Mouse (Mus musculus) midbrain, embryonic 13.5 days (tissue): ENCODE measurements around the gene Zfp976. TPM values are rescaled to one million over a fixed set of nuclear protein-coding genes. Genes with fewer than 3 reads are reported as not detected.
"Not testable (repeated sequence)": the region's sequence is repeated elsewhere in the genome, so short reads cannot be mapped to it uniquely, and the experiment has no call there.

ENCODE experiments used
- ATAC-seq: fragments of 200-750 bp; cut with Nextera tagmentation; 2 replicates; pipeline ENCODE4 v1.8.0; 2017; ENCODE audit warnings: mild to moderate bottlenecking, moderate TSS enrichment, moderate library complexity
- H3K27ac ChIP-seq: fragments of 300-500 bp; sonication (generic); 2 replicates; pipeline ENCODE4 v1.5.1; 2015; ENCODE audit warnings: inconsistent platforms, mild to moderate bottlenecking, moderate library complexity
- H3K27me3 ChIP-seq: fragments of 300-500 bp; sonication (generic); 2 replicates; pipeline ENCODE4 v1.6.1; 2015; ENCODE audit warnings: mild to moderate bottlenecking, inconsistent platforms
- H3K36me3 ChIP-seq: fragments of 300-500 bp; sonication (generic); 2 replicates; pipeline ENCODE4 v1.6.1; 2015; ENCODE audit warnings: mild to moderate bottlenecking, inconsistent platforms
- H3K4me1 ChIP-seq: fragments of 300-500 bp; sonication (generic); replicated peaks from 2 replicates; pipeline ENCODE4 v1.6.1; 2015; ENCODE audit warnings: inconsistent platforms
- H3K4me2 ChIP-seq: fragments of 300-500 bp; sonication (generic); replicated peaks from 2 replicates; pipeline ENCODE4 v1.6.1; 2015; ENCODE audit warnings: moderate library complexity, mild to moderate bottlenecking, inconsistent platforms
- H3K4me3 ChIP-seq: fragments of 300-500 bp; sonication (generic); replicated peaks from 2 replicates; pipeline ENCODE4 v1.5.1; 2015; ENCODE audit warnings: mild to moderate bottlenecking, inconsistent platforms
- H3K9ac ChIP-seq: fragments of 300-500 bp; sonication (generic); replicated peaks from 2 replicates; pipeline ENCODE4 v1.6.1; 2015; ENCODE audit warnings: mild to moderate bottlenecking, inconsistent platforms
- H3K9me3 ChIP-seq: fragments of 300-500 bp; sonication (generic); 2 replicates; pipeline ENCODE4 v1.6.1; 2016; ENCODE audit warnings: mild to moderate bottlenecking, inconsistent platforms
- WGBS: fragments of 180-500 bp; shearing (Covaris S2); methylation state at CpG from one replicate; pipeline ENCODE4 v1.1.7; 2015; 5-methylcytosine and 5-hydroxymethylcytosine counted together
- polyA plus RNA-seq: library from polyadenylated mRNA; unstranded; fragments of >200 nt; fragmentation: Nextera tagmentation; extraction: Ambion mirVana; gene quantifications from 2 replicates; pipeline ENCODE4 v1.2.1, GENCODE M21; 2015

The Zfp976 gene
- 2.8 and 2.9 TPM in 2 replicates for polyA plus RNA-seq

- H3K4me1 ChIP-seq, H3K9me3 ChIP-seq, H3K36me3 ChIP-seq, H3K27ac ChIP-seq, H3K27me3 ChIP-seq: not testable (repeated sequence)
- peak; percentile 99 for ATAC-seq
- H3K9ac ChIP-seq, result peak within 1 kb of the TSS; percentile 48
- peak within 1 kb of the TSS; percentile 52 for H3K4me2 ChIP-seq
- peak within 1 kb of the TSS; percentile 44 for H3K4me3 ChIP-seq
- WGBS, result 4% methylated on average over 25 of the region's 25 CpGs
Measured at GRCm38 (mm10) chr7:42642152-42643115, at the start of gene Zfp976. Gene Zfp976 (minus strand): TSS chr7:42642588.

GRCm38 (mm10) chr7:42680081-42680480 lies 37.7 kb upstream of the Zfp976 start:
- not testable (repeated sequence) for ATAC-seq, H3K27me3 ChIP-seq, H3K9ac ChIP-seq, H3K4me3 ChIP-seq, H3K4me2 ChIP-seq, H3K4me1 ChIP-seq, H3K36me3 ChIP-seq, H3K27ac ChIP-seq
- H3K9me3 ChIP-seq, result peaks cover 47% of the 10 kb centered on the region
- 91% methylated on average over 6 of the region's 6 CpGs for WGBS

GRCm38 (mm10) chr7:42679646-42680045 lies 37.3 kb upstream of the Zfp976 start:
- ATAC-seq, H3K4me2 ChIP-seq, H3K36me3 ChIP-seq, H3K27me3 ChIP-seq, H3K4me1 ChIP-seq, H3K9ac ChIP-seq, H3K27ac ChIP-seq, H3K4me3 ChIP-seq: not testable (repeated sequence)
- peaks cover 46% of the 10 kb centered on the region for H3K9me3 ChIP-seq

- 65% methylated on average over 5 of the region's 5 CpGs for WGBS
- H3K4me2 ChIP-seq, ATAC-seq, H3K27me3 ChIP-seq, H3K4me3 ChIP-seq, H3K4me1 ChIP-seq, H3K9ac ChIP-seq, H3K27ac ChIP-seq: not testable (repeated sequence)
- H3K9me3 ChIP-seq, result peaks cover 25% of the 10 kb centered on the region
- peaks cover 38% of the 10 kb centered on the region for H3K36me3 ChIP-seq
Measured at GRCm38 (mm10) chr7:42660140-42660539, 17.8 kb upstream of the Zfp976 start.

- not testable (repeated sequence) for H3K4me1 ChIP-seq, H3K4me2 ChIP-seq, H3K4me3 ChIP-seq, H3K9ac ChIP-seq, H3K27me3 ChIP-seq, ATAC-seq, H3K27ac ChIP-seq, H3K36me3 ChIP-seq
- H3K9me3 ChIP-seq, result peaks cover 21% of the 10 kb centered on the region
- WGBS, result 77% methylated on average over 2 of the region's 2 CpGs
Measured at GRCm38 (mm10) chr7:42655211-42655610, 12.8 kb upstream of the Zfp976 start.

- H3K4me2 ChIP-seq, result peak overlapping the region; percentile 52
- not testable (repeated sequence) for H3K9ac ChIP-seq, H3K9me3 ChIP-seq, H3K36me3 ChIP-seq, H3K4me1 ChIP-seq, H3K27ac ChIP-seq, H3K27me3 ChIP-seq, ATAC-seq
- H3K4me3 ChIP-seq, result peak overlapping the region; percentile 44
- 22% methylated on average over 3 of the region's 3 CpGs for WGBS
Measured at GRCm38 (mm10) chr7:42643120-42643620, 782 bp upstream of the Zfp976 start.

GRCm38 (mm10) chr7:42631031-42631430 lies 11.4 kb downstream of the Zfp976 start:
- not testable (repeated sequence) for H3K27me3 ChIP-seq, ATAC-seq, H3K36me3 ChIP-seq, H3K27ac ChIP-seq, H3K9ac ChIP-seq, H3K4me1 ChIP-seq, H3K4me3 ChIP-seq, H3K4me2 ChIP-seq
- H3K9me3 ChIP-seq, result peaks cover 29% of the 10 kb centered on the region

- H3K9me3 ChIP-seq, result peaks cover 59% of the 10 kb centered on the region
- not testable (repeated sequence) for H3K36me3 ChIP-seq, H3K27ac ChIP-seq, H3K4me3 ChIP-seq, H3K9ac ChIP-seq, H3K4me1 ChIP-seq, H3K27me3 ChIP-seq, ATAC-seq, H3K4me2 ChIP-seq
Measured at GRCm38 (mm10) chr7:42595666-42596065, 46.7 kb downstream of the Zfp976 start.

- 89% methylated on average over 11 of the region's 11 CpGs for WGBS
- not testable (repeated sequence) for ATAC-seq, H3K4me3 ChIP-seq, H3K4me2 ChIP-seq, H3K4me1 ChIP-seq, H3K27me3 ChIP-seq, H3K9ac ChIP-seq, H3K27ac ChIP-seq, H3K36me3 ChIP-seq
- peaks cover 45% of the 10 kb centered on the region for H3K9me3 ChIP-seq
Measured at GRCm38 (mm10) chr7:42592413-42592812, 50.0 kb downstream of the Zfp976 start, which contains the start of gene Zfp977. Gene Zfp977 (minus strand): TSS chr7:42592547.

- not testable (repeated sequence) for ATAC-seq, H3K27me3 ChIP-seq
Measured at GRCm38 (mm10) chr7:42591311-42591710, 51.1 kb downstream of the Zfp976 start.

GRCm38 (mm10) chr7:42578488-42578887 lies 63.9 kb downstream of the Zfp976 start, which contains the start of gene Gm21028:
Gene Gm21028 (minus strand): TSS chr7:42578588.
- no peak within 1 kb of the TSS for H3K27ac ChIP-seq
- 92% methylated on average over 5 of the region's 5 CpGs for WGBS
- no peak for ATAC-seq
- peaks cover 6% of the 10 kb centered on the region for H3K36me3 ChIP-seq
- no peaks in the 10 kb centered on the region for H3K27me3 ChIP-seq
- no peaks in the 10 kb centered on the region for H3K4me1 ChIP-seq
- peaks cover 58% of the 10 kb centered on the region for H3K9me3 ChIP-seq
- no peak within 1 kb of the TSS for H3K4me3 ChIP-seq
- no peak within 1 kb of the TSS for H3K9ac ChIP-seq
- H3K4me2 ChIP-seq, result no peak within 1 kb of the TSS

More at GRCm38 (mm10) chr7:42591311-42591710, 51.1 kb downstream of the Zfp976 start:
- H3K9ac ChIP-seq, H3K36me3 ChIP-seq, H3K4me1 ChIP-seq, H3K4me2 ChIP-seq, H3K4me3 ChIP-seq, H3K27ac ChIP-seq: not testable (repeated sequence)
- peaks cover 46% of the 10 kb centered on the region for H3K9me3 ChIP-seq
